Mouse (Mus musculus) ES-CJ7 (cell line): ENCODE results near the gene Kcnj10.

Experiments used
- DNase-seq: peaks from one replicate; pipeline ENCODE4 v3.0.0; 2011; ENCODE audit warnings: low read depth, low spot score

Gene Kcnj10

DNA sequence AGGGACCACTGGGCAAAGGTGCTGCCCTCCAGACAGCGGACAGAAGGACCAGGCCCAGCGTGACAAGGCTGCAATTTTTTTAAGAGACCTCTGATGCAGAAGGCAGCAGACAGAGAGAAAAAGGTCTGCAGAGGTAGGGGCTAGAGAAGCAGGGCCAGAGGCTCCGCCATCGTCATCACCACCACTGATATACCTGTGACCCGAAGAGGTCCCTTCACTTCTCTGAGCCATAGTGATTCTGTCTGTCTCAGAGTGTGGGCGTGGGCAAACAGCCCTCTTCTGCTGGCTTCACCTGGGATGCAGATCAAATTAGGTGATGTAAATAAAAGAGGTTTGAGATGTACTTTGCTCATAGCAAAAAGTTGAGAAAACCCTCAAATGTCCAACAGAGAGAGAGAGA lies 11.4 kb upstream of the Kcnj10 start:
- DNase-seq: no peak

DNA sequence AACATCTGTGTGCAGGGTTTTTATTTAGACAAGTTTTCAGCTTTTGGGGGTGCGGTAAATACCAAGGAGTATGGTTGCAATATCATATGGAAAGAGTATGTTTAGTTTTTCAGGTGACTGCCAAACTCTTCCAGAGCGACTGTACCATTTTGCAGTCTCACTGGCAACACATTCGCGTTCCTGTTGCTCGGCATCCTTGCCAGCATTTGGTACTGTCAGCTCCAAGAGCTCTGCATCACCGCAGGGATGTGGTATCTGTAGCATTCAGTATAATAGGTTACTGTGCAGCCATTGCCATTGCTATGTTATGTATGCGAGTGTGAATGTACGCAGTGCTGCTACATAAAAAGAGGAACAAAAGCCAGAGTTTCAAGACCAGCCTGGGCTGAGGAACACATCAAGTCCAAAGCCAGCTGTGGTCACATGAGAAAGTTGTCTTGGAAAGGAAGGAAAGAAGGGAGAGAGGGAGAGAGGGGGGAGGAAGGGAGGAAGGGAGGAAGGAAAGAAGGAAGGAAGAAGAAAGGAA lies 9.5 kb upstream of the Kcnj10 start:
- DNase-seq: no peak

DNA sequence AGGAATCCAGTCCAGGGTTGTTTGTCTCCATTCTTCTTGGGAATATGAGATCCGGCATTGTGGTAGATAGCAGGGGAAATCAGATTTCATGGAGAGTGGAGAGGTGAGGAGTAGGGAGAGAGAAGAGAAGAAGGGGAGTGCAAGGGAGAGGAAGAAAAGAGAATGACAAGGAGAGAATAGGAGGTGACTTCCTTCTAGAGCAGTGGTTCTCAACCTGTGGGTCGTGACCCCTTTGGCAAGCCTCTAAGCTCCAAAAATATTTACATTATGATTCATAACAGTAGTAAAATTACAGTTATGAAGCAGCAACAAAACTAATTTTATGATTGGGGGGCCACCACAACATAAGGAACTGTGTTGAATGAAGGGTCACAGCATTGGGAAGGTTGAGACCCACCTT lies 8.1 kb upstream of the Kcnj10 start:
- DNase-seq: no peak

DNA sequence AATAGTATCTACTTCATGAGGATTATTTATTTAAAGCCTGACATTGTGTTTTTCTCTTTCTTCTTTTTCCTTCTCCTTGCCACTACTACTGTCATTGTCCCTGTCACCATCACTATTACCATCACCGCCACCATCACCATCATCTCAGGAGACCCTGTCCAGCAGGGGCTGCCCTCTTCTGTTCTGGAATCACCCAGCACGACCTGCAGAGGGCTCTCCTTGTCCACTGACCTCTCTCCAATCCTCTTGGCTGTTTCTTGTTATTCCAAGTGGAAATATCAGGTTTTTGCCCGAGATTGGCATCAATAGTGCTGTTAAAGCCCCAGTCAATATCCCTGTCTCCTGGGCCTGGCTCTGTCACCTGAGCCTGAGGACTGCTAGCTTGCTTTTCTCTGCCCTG lies 7.5 kb upstream of the Kcnj10 start:
- DNase-seq: no peak

DNA sequence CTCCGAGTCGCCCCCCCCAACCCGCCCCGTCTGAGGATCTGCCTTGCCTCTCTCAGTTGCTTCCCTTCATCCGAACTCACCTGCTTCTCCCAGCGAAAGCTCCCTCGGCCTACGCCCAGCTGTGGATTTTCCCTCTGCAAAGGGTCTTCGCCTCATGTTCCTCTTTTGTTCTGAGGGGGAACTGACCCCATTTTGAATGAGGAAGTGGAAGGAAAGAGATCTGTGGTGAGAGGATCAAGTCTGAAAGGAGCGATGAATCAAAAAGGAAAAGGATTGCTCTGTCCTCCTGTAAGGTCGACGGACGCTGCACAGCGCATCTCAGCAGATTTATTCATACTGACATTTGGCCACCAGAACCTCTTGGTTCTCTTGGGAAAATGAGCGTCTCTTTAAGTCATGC lies 5.2 kb upstream of the Kcnj10 start:
- DNase-seq: no peak

DNA sequence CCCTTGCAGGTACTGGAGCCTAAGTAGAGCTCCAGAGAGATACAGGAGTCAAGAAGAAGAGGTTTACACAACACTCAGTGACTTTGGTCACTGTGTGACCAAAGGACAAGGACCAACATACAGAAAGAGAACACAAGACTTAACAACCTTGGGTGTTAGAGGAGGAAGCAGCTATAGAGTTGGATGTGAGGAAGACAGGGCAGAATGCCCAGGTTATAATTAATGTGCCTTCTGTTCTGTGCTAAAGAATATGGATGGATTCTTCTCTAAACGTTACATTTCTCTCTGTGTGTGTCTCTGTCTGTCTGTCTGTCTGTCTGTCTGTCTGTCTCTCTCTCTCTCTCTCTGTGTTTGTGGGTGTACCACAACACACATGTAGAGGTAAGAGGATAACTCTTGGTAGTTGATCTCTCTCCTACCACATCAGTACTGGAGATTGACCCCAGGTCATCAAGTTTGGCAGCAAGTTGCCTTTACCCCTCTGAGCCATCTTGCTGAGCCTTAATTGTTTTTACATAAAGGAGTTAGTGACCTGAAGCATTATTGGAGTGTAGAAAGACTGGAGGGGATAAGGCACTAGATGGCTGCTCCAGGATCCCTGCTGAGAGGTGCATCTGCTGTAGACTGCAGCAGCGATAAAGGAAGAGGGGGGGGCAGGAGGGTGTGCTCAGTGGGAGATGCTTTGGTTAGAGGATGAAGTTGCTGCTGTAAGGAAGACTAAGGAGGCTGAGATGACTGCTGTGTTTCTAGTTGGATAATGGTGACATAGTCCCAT lies 3.4 kb upstream of the Kcnj10 start:
- no peak for DNase-seq

DNA sequence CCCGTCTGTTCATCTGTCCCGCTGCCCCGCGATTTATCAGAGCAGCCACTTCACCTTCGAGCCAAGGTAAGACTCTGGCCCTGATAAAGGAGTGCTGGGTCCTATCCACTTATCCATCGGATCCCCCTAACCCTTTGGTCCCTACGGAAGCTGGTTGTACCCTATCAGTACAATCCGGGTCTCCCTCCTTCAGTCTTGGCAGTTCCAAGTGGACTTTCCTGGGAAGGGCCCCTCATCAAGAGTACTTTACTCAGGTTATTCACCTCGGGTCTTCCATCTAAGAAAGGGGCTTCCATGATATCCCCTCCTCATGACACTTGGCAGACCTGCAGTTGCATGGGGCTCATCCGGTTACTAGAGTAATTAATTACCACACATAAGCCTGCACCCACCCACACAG lies 376 bp downstream of the Kcnj10 start:
- no peak for DNase-seq

DNA sequence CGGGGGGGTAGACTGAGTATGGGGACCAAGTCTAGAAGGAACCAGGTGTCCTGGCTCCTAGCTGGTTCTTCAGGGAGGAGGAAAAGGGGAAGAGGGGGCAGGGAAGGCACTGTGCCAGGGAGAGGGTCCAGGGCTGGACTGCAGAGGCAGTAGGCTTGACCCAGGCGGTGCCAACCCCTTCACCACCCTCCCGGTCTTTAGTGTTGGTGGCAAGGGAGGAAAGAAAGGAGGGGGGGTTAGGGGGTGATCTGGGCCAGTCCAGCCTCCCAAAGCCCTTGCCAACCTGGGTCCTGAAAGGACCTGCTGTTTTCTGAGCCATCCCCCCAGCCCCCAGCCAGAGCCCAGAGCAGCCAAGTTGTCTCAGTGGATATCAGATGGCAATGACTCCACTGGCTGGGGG lies 1.7 kb downstream of the Kcnj10 start:
- DNase-seq: no peak

DNA sequence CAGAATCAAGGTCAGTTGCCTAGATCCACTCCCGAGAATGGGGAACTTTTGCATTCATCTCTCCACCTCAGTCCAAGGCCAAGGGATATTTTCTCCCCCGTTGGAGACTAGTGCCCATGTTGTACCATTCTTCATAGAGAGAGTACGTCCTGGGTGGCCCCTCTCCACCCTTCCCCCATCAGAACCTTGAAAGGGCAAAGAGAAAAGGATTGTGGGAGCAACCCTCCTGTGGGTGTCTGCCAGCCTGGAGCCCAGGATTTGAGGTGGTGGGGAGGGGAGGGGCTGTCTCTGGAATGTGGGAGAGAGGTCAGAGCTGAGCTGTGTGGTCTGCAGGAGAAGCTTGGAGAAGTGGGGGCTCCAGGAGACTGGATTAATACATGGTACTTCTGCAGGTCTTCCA lies 2.9 kb downstream of the Kcnj10 start:
- DNase-seq: no peak

DNA sequence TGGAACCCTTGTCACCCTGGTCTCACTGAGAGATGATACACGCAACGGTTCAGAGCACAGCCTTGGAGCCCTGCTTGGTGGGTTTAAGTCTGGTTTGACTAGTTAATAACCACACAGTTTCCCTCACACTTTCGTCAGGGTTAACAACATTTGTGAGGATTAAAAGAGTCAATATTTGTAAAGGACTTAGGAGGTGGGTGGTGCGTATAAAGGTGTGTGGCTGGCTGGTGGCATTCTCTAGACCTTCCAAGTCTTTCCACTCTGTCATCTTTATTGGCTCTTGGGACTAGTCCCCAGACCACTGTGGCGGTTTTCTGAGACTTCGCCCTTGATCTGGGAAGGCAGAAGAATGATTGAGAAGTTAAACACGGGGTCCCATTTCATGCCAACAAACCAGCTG lies 3.8 kb downstream of the Kcnj10 start:
- no peak for DNase-seq

DNA sequence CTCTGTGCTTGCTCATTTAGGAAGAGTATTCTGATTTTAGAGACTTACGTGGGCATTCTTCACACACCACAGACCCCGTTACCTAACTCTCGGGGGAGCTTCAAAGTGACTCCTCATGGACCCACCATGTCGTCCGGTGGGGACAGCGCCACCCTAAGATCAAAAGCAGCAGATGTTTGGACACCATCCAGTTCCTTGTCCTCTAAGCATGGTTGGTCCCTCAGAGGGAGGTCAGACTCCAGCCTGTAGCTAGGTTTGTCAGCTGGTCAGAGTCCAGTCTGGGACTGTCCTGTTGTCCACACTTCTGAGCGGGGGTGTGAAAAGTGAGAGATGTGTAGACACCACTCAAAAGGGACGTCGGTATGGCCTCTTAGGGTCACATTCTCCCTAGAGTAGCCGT lies 5.7 kb downstream of the Kcnj10 start:
- DNase-seq: no peak

DNA sequence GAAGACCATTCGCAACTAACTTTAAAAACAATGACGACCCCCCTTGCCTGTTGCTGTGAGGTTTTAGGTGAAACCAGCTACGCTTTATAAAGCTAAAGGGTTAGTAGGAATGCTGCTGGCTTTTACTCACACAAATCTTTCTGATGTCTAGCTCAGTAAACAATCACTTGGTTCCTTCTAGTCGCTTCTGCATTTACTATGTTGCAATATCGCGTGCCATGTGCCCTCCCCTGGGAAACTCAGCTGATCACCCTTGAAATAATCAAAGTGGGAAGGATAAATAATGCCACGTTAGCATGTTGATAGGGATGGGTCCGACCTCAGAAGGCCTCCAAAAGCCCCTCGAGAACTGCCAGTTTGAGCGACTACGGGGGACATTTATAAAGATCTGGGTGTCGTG lies 6.4 kb downstream of the Kcnj10 start:
- no peak for DNase-seq

DNA sequence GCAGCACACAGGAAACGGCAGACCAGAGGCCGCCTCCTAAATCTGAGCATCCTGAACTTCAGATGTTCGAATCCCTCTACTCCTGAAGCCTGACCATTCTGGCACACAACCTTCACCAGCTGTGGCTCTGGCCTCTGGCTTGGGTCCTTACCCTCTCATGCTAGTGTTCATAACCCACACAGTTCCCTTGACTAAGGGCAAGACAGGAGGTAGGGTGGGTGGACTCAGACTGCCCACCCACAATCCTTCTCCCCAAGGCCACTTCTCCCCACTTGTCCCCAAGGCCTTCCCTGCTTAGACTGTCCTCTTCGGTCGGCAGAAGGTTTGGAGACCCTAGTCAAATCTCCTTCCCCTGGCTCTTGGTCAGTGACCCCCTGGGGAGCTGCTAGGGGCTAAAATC lies 8.5 kb downstream of the Kcnj10 start:
- DNase-seq: no peak

DNA sequence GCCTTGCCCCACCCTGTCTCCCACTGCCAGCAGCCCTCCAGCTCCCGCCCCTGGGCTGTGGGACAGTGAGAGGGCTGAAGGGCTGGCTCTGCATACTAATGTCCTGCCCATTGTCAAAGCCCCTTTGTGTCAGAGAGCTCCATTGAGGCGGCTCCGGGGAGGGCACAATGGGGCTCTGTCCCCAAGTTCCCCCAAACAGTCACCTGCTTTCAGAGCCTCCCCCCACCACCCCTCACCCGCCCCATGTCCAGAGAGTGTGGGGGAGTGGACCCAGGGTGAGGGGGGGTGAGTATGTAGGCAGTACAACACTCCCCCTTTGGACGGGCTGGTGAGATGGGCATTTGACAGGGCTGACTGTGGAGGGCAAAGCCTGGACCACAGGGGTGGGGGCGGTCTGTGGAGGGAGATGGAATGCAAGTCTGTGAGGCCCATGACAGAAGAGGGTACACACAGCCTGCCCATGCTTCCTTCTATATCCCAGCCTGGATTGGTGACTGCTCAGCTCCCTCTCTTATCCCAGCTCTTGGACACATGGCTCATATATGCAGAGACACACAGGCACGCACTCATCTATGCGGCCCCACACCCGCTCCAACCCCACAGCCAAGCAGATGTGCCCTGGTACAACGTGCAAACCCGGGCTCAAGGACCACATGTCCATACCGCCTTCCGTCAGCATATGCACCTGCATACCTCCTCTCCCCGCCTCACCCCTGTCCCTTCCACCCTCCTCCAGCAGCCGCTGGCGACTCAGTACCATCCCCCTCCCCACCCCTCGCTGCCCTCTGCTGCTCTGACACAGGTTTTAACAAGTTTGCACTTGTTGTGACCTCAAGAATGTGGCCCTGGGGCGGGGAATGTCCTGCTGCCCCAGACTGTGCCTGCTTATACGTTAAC lies 9.2 kb downstream of the Kcnj10 start:
- DNase-seq: peak; percentile 84

DNA sequence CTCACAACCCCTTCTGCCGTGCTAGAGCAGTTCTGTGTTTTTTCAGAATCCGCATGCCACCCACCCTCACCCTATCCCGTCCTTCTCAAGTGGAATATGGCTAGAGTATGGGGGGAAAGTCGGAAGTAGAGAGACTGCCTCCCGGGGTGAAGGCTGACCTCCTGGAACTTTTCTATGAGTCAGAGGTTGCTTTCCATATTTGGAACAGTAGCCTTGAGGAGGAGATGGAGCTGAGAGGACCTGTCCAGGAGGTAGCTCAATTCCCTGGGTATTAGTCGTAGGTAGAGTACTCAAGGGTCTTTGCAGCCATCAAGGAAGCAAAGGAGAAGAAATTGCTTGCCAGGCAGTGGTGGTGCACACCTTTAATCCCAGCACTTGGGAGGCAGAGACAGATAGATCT lies 11.0 kb downstream of the Kcnj10 start:
- no peak for DNase-seq

DNA sequence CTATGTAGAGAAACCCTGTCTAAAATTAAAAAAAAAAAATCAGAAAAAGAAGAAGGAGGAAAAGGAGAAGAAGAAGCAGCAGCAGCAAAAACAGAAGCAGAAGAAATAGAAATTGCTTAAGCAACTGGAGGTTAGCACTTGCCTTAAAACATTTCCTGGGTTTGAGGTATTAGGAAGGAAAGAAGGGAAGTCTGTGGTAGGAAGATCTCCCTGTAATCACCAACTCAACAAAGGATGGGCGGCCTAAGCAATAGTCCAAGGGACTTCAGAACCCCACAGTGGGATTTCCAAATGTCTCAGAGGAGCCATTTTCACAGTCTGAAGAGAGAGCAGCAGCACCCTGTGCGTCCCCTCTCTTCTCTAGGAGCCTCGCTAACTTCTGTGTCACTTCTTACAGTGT lies 11.4 kb downstream of the Kcnj10 start:
- DNase-seq: no peak

DNA sequence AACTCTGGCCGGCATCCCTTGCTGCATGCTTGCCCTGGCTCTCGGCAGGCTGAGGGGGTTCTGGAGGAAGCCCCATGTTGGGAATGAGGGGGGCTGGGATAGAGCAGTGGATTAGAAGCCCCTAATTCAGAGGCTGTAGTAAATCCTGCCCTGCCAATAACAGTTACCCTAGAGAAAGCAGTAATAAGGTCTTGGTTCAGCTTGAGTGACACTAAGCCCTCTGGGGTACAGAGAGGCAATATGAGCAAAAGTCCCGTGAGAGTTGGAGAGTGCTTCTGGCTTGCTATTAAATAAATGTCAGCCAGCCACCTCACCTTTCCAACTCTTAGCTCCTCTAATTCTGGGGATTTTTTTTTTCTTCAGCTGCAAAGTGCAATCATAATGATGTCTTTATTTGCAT lies 14.3 kb downstream of the Kcnj10 start:
- DNase-seq: no peak

DNA sequence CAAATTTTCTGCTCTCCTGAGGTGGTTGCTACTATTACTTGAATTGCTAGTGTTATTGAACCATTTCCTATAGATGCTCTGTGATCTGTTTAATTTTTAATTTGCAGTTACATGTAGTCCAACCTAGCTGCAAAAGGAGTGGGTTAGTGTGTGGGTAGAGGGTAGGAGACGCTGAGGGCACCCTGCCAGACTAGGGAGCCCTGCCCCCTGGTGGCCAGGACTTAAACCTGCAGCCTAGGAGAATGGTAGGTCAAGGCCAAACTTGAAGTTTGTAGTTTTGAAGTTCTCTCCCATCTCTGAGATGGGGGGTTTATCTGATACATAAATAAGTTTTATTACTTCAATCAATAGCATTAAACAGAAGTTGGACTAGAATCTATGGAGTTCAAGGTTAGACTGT lies 16.5 kb downstream of the Kcnj10 start:
- DNase-seq: peak; percentile 61

DNA sequence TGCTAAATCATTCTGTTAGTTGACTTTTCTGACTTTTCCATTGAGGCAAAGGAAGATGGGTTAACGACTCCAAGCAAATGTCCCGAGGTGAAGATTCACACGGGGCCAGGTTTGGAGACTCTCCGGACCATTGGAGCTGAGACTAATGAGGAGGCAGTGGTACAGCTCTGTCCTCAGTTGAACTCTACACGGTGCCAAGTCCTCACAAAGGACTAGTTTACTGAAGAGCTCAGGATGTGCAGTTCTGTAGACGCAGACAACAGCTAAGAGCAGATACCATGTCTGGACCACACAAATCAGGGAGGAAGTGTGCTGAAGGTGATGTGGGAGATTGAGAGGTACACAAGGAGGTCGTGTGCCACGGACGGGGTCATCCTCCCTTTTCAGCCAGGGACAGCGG lies 17.3 kb downstream of the Kcnj10 start:
- DNase-seq: no peak

DNA sequence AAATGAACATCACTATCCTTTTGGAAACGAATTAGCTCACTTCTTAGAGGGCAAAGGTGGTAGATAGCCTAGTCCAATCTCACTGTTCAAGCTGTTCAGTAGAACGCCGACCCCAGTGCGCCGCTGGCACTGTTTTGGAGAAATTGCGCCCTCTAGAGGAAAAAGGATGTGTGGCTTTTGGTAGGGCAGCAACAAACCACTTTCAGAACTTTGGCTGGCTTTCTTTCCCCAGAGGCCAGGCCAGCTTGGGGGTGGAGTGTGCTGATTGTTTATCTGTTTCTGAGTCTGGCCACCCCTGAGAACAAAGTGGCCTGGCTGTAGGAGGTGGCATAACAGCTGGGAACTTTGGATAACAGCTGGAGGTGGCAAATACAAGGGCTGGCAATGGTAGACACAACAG lies 23.7 kb downstream of the Kcnj10 start:
- DNase-seq: peak; percentile 87

DNA sequence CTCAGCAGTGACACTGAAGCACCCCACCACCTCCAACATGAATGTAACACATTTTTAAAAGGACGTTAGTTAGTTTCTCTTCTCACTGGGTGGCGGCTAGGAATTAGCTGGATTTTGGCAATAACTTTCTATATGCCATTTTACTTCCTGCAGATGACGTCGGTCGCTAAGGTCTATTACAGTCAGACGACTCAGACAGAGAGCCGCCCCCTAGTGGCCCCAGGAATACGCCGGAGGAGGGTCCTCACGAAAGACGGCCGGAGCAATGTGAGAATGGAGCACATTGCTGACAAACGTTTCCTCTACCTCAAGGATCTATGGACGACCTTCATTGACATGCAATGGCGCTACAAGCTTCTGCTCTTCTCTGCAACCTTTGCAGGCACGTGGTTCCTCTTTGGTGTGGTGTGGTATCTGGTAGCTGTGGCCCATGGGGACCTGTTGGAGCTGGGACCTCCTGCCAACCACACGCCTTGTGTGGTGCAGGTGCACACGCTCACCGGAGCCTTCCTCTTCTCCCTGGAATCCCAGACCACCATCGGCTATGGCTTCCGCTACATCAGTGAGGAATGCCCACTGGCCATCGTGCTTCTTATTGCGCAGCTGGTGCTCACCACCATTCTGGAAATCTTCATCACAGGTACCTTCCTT lies 27.9 kb downstream of the Kcnj10 start:
- DNase-seq: peak; percentile 91

DNA sequence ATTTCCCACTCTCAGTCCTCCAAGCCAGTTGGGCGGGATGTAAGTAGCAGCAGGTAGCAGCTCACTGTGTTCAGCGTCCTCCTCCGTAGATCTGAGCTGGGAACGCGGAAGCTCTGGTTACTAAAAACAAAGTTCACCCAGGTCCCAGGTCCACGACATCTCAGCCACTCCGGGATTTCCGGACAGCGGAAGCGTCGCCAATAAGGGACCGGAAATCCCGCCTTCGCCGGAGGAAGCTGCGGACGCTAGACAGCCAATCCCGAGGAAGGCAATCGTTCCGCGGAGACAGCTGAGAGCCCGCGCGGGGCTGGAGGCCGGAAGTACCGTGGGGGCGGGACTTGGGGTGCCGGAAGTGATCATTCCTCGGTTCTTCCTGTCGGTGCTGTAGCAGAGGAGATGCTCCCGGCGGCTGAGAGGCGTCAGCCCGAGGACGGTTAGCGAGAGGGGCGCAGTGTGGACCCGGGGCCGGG lies 35.2 kb downstream of the Kcnj10 start, which contains the start of gene Pigm:
Gene Pigm, plus strand, starts transcription at position 349 of the 470 bp plus-strand sequence.
- DNase-seq: peak; percentile 99
